Mouse (Mus musculus): ENCODE results near the gene Ptger3.
A peak's percentile ranks its signal among the peaks of the same experiment; 100 is the strongest.

Ptger3 gene

DNA sequence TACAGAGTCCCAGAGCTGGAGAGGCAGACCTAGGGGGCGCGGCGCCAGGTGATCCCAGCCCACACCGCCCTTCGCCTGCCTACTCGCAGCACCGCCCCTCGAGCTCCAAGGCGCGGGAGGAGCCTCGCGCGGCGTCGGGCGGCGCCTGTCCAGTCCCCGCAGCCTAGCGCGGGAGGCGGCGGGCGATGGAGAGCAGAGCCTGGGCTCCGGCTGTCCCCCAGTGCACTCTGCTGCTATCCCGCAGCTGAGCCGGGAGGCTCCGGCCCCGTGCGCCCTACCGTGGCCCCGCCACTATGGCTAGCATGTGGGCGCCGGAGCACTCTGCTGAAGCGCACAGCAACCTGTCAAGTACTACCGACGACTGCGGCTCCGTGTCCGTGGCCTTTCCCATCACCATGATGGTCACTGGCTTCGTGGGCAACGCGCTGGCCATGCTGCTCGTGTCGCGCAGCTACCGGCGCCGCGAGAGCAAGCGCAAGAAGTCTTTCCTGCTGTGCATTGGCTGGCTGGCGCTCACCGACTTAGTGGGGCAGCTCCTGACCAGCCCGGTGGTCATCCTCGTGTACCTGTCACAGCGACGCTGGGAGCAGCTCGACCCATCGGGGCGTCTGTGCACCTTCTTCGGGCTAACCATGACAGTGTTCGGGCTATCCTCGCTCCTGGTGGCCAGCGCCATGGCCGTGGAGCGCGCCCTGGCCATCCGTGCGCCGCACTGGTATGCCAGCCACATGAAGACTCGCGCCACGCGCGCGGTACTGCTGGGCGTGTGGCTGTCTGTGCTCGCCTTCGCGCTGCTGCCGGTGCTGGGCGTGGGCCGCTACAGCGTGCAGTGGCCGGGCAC, at the start of gene Ptger3:
Ptger3 (plus strand) TSS at position 168 of the 841 bp plus-strand sequence.
- DNase-seq (ENCODE audit: low spot score in 2 of 2), result peak; percentile 60 to 69

DNA sequence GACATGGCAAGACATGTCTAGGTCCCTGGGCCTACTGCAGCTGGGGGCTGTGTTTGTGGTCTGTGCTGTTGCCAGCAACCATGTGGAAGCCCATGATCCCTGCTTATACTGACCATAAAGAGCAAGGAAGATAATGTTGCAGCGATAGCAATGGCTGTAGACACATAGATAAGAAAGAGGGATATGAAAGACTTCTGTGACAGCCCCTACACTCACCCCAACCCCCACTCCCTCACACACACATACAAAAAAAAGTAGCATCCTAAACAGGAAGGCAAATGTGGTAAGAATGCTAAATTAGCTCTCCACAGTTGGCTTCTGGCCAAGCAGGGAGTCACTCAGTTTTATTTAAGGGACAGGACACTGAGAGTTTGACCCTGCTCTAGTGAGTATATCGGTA, 48.7 kb upstream of the Ptger3 start:
- DNase-seq (ENCODE audit: low spot score in 2 of 2), result no peak

DNA sequence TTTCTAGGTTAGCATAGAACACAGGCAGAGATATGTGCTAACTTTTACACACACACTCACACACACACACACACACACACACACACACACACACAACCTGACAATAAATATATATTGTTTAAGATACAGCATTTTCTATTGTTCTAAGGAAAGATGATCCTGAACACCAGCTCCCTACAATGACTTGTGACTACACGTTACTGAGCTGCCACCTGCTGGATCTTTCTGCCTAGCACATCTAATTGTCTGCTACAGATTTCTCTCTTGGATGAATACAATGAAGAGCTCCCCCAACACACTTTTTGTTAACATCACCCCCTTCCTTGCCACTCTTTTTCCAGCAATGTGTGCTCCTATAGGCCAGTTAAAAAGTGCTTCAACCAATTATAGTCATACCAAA, 46.3 kb upstream of the Ptger3 start:
- peak; percentile 82 to 86 for DNase-seq (ENCODE audit: low spot score in 2 of 2)

DNA sequence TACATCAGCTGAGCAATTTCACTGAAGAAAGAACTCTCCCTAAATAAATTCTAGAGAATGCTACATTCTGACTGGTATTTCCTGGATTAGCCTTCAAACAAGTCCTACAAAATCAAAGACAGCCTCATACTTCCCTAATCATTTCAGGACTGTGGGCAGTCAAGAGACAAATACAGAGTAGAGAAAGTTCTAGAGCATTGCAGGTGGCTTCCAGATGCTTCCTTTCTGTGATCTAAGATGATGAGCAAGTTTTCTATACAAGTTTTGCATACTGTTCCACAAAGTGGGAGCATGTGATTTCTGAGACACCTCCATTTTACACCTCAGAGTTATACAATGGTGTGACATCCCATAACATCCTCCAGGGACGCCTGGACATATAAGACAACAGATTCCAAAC, 42.9 kb upstream of the Ptger3 start:
- no peak for DNase-seq (ENCODE audit: low spot score in 2 of 2)

DNA sequence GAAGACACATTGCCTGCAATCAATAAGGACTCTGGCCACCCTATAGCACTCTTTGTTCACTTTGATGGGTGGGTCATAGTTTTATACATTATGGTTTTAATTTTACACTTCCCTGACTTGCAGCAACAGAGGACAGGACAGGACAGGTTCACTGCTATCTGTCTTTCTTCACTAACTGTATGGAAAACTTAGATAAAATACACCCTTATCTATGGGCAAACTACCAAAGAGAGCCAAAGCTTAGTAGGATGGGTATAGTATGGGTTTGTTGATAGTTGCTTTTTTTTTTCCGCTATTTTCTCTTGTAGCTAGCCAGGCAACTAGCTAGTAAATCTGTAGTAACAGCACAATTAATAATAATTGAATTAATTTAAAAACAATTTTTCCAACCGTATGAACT, 35.1 kb upstream of the Ptger3 start:
- no peak for DNase-seq (ENCODE audit: low spot score in 2 of 2)

DNA sequence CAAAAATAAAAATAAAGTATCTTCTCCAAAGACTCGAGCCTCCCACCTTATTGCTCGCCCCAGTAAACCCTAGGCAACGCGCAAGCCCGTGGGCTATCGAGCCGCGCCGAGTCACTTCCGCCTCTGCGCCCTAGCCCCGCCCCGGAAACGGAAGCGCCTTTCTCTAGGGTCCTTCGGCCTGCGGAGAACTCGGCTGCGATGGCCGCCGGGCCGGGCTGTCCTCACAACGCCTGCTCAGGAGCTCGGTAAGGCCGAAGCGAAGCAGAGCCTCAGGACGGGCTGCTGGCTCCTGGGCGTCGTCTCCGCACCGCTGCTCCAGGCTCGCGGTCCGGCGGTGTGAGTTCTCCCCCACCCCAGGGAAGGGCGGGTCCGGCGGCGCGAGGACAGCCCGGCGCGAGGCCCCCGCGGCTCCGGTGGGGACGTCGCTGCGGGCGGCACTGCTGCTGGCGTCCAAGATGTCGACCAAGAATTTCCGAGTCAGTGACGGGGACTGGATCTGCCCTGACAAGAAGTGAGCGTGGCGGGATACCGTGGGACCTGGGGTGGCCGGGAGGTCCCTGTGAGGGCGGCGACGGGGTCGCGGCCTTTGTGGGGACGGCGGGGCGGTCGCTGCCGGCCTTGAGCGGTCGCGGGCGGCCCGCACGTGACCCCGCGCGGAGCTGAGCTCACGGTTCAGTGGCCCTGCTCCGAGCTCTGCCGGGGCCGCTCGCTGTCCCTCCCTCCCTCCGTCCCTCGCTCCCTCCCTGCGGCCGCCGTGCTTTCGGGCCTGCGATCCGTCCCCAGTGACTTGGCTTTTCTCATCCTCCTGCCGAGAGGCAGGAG, 32.5 kb upstream of the Ptger3 start, which contains the start of gene Zranb2:
Zranb2 (plus strand) TSS at position 197 of the 822 bp plus-strand sequence.
- DNase-seq (ENCODE audit: low spot score in 2 of 2), result peak; percentile 95 to 96

DNA sequence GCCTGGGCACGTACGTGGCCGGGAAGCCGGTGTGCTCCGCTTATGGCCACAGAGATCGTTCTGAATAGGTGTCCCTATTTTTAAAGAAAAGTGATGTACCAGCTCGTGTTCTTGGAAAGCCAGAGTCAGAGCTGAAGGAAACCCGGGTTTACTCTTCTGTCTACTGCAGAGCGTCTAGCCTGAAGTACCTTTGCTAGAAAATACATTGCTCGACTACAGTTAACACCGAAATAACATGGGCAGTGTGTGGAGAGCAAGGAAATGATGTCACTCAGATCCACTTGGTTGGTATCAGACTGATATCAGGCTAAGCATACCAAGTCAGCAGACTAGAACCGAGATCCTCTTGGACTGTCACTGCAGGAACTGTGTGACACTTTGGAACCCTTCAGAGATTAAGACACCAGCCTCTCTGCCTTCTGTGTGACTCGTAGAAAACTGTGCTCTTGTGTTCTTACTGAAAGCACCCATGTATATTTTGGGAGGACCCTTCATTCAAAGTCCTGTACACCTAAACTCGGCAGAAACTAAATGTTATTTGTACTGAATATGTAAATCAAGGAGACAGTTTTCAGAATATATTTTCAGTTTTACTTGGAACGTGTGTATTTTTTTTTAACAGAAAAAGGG, 31.8 kb upstream of the Ptger3 start:
- no peak for DNase-seq (ENCODE audit: low spot score in 2 of 2)

DNA sequence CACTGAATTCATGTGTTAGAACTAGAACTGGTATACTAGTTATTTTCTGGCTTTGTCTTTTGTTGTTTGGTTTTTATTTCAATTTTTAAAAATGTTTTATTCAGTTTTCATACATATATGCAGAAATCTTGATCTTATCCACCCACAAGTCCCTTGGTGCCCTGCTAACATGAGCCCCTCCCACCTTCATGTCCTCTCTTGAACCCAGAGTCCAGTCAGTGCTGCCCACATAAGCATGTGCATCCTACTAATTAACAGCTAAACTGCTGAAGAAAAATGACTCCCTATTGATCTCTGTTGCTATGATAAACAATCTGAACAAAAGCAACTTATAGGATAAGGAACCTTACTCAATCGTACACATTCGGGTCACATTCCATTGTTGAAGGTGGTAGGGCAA, 17.4 kb upstream of the Ptger3 start:
- DNase-seq (ENCODE audit: low spot score in 2 of 2), result no peak

DNA sequence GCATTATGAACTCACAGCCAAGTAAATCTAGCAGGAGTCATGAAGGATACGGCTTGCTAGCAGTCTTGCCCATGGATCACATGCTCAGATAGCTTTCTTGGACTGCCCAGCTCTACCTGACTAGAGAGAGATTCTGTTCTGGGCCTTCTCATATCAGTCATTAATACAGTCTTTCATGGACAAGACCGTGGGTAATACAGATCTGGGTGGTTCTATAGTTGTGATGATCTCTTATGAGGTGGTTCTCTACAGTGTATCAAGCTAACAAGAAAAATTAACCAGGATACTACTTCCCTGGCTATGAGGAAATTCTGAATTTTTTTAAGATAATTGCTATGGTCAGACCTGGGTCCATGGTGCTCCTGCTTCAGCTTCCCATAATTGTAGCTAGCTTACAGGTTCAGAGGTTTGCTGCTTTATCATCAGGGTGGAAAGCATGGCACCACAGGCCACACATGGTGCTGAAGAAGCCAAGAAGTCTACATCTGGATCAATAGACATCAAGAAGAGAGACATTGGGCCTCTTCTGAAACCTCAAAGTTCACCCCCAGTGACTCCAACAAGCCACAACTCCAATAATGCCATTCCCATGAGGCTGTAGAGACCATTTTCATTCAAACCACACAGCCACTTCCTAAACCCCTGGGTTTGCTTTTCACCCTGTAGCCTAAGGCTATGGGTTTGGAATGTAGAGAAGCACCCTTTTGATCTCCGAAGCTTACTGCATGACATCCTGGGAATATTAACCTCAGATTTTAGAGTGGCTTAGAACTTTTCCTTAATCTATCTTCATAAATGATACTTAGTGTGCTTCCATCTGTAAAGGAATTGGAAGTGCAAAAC, 16.7 kb upstream of the Ptger3 start:
- DNase-seq (ENCODE audit: low spot score in 2 of 2), result no peak

DNA sequence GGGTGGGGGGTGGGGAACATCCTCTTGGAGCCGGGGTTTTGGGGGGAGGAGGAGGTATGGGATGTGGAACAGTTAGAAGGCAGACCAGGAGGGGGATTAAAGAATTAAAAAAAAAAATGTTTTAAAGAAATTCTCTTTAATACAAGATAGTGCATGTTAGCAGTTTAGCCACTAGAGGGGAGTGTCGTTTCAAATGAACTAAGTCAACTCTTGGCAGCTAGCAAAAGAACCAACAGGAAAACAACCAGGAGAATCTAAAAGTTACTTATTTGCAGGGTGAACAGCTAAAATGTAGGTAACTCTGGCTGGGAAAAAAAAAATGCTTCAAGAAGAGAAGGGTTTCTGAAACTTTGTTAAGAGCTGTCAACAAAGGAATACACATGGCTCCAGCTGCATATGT, 1.5 kb upstream of the Ptger3 start:
- DNase-seq (ENCODE audit: low spot score in 2 of 2), result no peak

DNA sequence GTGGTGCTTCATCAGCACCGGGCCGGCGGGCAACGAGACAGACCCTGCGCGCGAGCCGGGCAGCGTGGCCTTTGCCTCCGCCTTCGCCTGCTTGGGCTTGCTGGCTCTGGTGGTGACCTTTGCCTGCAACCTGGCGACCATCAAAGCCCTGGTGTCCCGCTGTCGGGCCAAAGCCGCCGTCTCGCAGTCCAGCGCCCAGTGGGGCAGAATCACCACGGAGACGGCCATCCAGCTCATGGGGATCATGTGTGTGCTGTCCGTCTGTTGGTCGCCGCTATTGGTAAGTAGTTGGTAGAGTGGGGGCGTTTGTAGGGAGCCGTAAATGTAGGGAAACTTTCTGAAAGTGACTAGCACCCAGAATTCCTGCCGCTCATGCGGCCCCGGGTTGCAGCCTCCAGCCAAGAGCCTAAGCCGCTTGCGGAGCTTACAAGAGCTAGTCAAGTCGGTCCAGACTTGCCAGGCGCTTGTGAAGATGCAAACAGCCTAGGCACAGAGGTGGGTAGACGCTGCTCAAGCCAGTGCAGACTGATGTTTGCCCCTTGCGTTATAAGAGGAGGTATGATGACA, 957 bp downstream of the Ptger3 start:
- DNase-seq (ENCODE audit: low spot score in 2 of 2), result no peak

DNA sequence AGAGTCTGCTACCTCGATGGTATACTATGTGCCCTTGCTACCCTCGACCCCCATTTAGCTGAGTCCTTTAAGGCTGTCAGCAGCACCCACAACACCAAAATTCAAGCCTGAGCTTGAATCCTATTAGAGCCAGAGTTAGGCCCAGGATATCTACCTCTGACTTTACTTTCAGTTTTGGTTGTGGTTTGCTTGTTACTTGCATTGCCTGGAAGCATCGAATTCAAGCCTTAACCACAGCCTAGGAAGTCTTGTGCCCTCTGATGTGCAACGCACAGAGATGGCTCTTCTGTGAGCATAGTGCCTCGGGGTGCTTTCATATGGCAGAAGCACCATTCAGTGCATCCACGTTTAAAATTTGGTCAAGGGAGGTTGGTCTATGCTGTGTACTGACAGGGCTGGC, 5.3 kb downstream of the Ptger3 start:
- DNase-seq (ENCODE audit: low spot score in 2 of 2), result no peak

DNA sequence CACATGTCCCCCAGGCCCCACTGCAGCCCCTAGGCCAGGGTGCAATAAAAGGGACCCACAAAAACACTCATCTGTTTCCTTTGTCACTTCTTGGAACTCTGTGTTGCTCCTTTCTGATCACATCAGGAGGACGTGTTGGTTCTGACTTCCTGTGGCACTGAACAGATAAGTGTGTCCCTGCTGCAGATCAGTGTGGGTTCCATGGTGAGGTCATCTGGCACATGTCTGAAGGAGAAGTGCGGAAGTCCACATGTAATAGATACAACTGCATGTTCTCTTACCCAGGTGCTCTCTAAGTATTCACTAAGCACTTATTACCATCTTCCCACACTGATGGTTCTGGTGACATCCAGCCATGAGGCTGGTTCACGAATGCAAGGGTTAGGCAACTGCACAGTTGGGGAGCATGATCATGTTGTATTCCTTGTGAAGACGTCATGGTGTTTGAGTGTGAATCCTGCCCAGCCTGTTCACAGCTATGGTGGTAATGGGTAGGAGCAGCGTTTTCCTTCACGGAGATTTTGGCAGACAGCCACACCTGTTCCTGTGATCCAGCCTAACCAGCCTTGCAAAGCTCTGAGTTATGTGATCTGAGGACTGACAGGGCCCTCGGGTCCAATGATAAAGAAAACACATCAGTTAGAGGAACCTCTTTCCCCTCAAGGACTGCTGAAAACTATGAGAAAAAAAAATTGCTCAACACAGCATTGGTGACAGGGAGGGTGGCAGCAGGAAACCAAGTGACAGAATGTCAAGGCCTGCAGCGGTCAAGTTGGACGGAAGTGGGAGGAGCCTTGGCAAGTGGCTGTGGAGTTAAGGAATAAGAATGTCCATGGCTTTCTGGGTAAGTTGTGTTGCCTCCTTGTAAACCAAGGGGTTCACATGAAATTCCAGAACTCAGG, 9.0 kb downstream of the Ptger3 start:
- no peak for DNase-seq (ENCODE audit: low spot score in 2 of 2)

DNA sequence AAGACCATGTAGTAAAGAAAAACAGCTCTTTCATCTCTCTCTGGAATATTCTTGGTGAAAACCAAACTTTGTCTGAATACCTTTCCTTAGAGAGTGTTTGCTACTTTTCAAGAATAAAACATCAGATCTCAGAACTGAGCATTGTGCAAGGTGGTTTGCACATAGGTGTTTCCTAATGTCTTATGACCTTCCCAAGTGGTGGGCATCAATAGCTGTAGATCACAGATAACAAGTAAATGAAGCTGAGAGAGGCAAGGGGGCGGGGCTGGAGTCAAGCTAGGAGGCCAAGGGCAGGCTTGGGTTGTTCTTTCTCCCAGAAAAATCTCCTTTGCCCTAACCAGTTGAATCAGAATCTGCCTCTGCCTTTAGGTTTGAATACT, 9.6 kb downstream of the Ptger3 start:
- no peak for DNase-seq (ENCODE audit: low spot score in 2 of 2)

DNA sequence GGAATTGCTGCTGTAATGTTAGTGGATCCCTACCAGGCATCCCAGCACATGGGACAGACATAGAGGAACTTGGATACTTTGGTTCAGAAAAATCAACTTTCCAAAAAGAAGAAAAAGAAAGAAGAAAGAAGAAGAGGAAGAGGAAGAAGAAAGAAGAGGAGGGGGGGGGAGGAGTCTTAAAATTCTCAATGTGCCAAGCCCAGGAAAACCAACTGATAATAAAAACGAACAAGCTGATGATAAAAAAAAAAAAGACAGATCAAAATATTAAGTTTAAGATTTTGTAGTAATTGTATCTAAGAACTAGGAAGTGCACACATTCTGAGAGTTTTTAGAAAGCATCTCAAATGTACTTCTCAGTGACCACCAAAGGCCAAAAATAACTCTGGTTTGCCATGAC, 10.2 kb downstream of the Ptger3 start:
- no peak for DNase-seq (ENCODE audit: low spot score in 2 of 2)

DNA sequence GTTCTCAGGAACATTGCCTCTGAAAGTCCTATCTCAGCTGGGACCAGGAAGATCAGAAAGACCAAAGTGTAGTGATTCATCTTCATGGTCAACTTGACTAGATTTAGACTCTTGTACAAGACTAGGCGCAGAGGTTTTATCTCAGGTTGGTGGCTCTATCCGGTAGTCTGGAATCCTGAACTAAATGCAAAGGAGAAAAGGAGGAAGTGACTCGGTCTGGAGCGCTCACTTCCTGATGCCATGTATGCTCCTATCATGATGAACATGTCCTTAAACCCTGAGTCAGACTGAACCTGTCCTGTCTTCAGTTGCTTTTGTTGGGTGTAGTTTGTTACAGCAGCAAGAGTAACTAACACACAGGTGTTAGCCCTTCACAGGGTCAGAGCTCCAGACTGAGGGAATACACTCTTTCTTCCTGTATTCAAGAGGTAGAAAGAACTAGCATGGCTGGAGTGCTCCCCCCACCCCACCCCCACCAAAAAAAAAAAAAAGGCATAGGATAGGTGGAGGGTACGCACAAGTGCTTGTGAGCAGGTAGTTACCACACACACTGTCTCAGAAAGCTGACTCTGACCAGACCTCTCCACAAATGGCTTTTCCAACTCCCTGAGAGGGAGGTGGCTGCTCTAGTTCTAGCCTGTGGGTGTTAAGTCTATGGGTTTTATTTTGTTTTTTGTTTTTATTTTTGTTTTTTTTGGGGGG, 11.9 kb downstream of the Ptger3 start:
- DNase-seq (ENCODE audit: low spot score in 2 of 2), result no peak

DNA sequence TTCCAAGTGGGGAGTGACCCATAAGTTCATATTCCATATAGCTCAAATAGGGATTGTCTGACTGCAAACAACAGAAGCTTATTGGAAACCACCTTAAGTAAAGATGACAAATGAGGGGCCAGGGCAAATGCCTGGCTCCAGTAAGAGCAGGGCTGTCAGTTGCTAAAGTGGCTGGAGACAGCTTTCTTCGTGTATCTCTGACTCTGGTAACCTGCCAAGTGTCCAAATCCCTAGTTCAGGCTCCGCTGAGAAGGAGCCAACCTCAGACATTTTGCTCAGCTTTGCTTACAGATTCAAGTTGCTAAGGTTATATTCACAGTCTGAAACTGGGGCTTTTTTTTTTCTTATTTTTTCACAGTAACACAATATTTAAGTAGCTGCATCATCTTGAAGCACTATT, 12.7 kb downstream of the Ptger3 start:
- no peak for DNase-seq (ENCODE audit: low spot score in 2 of 2)

DNA sequence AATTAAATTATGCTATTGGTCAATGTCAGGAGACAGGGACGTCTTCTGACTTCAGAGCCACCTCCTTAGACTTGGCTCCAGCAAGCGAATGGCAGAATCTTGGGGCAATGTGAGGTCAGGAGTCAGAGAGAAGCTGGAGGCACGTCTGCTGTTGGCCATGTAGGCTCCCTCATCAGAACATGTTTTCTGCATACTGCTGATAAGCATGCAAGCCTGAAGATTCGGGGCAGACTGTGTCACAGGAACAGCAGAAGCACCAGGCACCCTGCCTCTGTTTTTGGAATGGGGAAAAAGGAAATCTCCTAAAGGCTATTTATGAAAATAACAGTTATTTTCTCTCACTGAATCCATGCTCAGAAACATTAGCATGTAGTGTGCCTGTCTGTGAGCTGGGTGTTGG, 13.6 kb downstream of the Ptger3 start:
- DNase-seq (ENCODE audit: low spot score in 2 of 2), result no peak

DNA sequence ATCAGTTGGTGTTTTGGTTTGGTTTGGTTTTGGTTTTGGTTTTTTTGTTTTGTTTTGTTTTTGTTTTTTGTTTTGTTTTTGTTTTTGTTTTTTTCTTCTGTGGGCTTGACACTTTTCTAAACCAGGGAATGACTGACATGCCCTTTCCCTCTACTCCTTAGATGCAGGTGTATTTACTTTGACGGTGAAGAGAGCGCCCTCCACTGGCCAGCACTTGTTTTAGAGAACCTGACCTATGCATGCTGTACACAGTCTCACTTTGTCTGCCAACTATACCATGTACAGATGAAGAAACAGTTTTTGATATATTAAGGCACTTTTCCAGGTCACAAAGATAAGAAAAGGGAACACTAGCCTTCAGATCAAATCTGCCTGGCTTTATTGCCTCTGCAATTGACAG, 15.1 kb downstream of the Ptger3 start:
- no peak for DNase-seq (ENCODE audit: low spot score in 2 of 2)

Measured in right cerebral cortex, postnatal 10 days (tissue).